Mouse (Mus musculus) forebrain, embryonic 15.5 days (tissue): Measurements from ENCODE around the gene Tpi1. TPM values are rescaled to one million over a fixed set of nuclear protein-coding genes. Genes with fewer than 3 reads are reported as not detected.

Experiments
- ATAC-seq: fragments of 200-750 bp; cut with Nextera tagmentation; replicated peaks from 2 replicates; pipeline ENCODE4 v1.8.0; 2017; ENCODE audit warnings: mild to moderate bottlenecking, moderate TSS enrichment, moderate library complexity
- H3K27ac ChIP-seq: fragments of 300-500 bp; sonication (generic); replicated peaks from 2 replicates; pipeline ENCODE4 v1.5.1; 2015; ENCODE audit warnings: mild to moderate bottlenecking, inconsistent platforms
- H3K27me3 ChIP-seq: fragments of 300-500 bp; sonication (generic); 2 replicates; pipeline ENCODE4 v1.6.1; 2015; ENCODE audit warnings: inconsistent platforms
- H3K36me3 ChIP-seq: fragments of 300-500 bp; sonication (generic); 2 replicates; pipeline ENCODE4 v1.6.1; 2015; ENCODE audit warnings: mild to moderate bottlenecking, inconsistent platforms
- H3K4me1 ChIP-seq: fragments of 300-500 bp; sonication (generic); 2 replicates; pipeline ENCODE4 v1.6.1; 2015; ENCODE audit warnings: inconsistent platforms
- H3K4me2 ChIP-seq: fragments of 300-500 bp; sonication (generic); replicated peaks from 2 replicates; pipeline ENCODE4 v1.6.1; 2015; ENCODE audit warnings: mild to moderate bottlenecking, inconsistent platforms
- H3K4me3 ChIP-seq: fragments of 300-500 bp; sonication (generic); 2 replicates; pipeline ENCODE4 v1.5.1; 2015; ENCODE audit warnings: mild to moderate bottlenecking, inconsistent platforms
- H3K9ac ChIP-seq: fragments of 300-500 bp; sonication (generic); replicated peaks from 2 replicates; pipeline ENCODE4 v1.6.1; 2015; ENCODE audit warnings: mild to moderate bottlenecking, inconsistent platforms
- H3K9me3 ChIP-seq: fragments of 300-500 bp; sonication (generic); 2 replicates; pipeline ENCODE4 v1.6.1; 2016; ENCODE audit warnings: inconsistent platforms
- WGBS: fragments of 180-500 bp; shearing (Covaris S2); methylation state at CpG from one replicate; pipeline ENCODE4 v1.1.7; 2015; ENCODE audit warnings: mixed read lengths; 5-methylcytosine and 5-hydroxymethylcytosine counted together
- polyA plus RNA-seq: library from polyadenylated mRNA; unstranded; fragments of >200 nt; fragmentation: Nextera tagmentation; extraction: Ambion mirVana; gene quantifications from 2 replicates; pipeline ENCODE4 v1.2.1, GENCODE M21; 2015

Tpi1 gene
- polyA plus RNA-seq, 1 experiment from 2014 or later, result 352 TPM

DNA sequence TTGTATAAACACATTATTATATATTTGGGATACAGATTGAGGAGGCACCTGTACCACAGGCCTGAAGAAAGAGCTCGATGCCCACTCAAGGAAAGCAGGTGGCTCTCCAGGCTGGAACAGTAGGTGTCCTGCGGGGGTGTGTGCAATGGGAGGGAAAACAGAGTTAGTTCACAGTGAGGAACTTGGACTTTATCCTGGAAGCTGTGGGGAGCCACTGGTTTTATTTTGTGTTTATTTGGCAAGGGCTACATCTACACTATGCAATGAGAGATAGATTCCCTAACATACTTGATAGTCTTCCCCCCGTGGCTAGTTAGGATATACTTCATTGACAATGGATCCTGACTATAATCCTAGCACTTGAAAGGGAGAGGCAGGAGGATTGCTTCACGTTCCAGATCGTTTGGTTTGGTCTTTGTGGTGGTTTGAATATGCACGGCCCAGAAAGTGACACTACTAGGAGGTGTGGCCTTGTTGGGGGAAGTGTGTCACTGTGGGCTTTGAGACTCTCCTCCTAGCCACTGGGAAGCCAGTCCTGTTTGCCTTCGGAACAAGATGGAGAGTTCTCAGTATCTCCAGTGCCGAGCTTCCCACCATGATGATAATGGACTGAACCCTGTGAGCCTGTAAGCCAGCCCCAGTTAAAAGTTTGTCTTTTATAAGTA lies 27.2 kb downstream of the Tpi1 start:
- no peak overlapping the region for H3K9ac ChIP-seq
- no peak overlapping the region for H3K4me2 ChIP-seq
- WGBS, result 53% methylated on average over 8 of the region's 8 CpGs
- no peak overlapping the region for H3K4me3 ChIP-seq
- H3K4me1 ChIP-seq, result peaks cover 3% of the 10 kb centered on the region; the same call in 1 of the 2 replicates
- no peaks in the 10 kb centered on the region for H3K9me3 ChIP-seq
- H3K27me3 ChIP-seq, result no peaks in the 10 kb centered on the region
- H3K27ac ChIP-seq, result no peak overlapping the region
- H3K36me3 ChIP-seq, result no peaks in the 10 kb centered on the region
- ATAC-seq, result no peak

DNA sequence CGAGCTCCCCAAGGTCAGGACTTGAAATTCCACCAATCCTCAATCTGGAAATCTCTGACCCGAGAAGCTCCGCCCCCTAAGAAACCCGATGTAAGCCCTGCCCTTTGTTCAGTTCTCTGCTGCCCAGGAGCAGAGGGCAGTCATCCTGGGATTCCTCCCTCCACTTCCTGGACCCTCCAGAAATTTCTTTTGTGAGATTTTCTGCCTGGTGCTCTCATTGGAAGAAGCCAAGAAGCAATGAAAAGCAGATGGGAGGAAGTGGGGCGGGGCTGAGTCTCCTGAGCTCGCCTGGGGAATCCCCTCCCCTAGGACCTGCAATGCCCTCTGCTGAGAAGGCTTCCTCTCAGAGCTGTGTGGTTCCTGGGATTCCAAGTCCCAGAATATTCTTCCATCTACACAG lies 31.7 kb downstream of the Tpi1 start:
- H3K27me3 ChIP-seq, result no peaks in the 10 kb centered on the region
- no peak overlapping the region for H3K27ac ChIP-seq
- WGBS, result 21% methylated on average over 6 of the region's 6 CpGs
- H3K4me2 ChIP-seq, result peak overlapping the region; percentile 18
- no peaks in the 10 kb centered on the region for H3K9me3 ChIP-seq
- H3K36me3 ChIP-seq, result no peaks in the 10 kb centered on the region
- peaks cover 15% of the 10 kb centered on the region for H3K4me1 ChIP-seq
- no peak overlapping the region for H3K4me3 ChIP-seq
- H3K9ac ChIP-seq, result no peak overlapping the region
- no peak for ATAC-seq

- H3K9me3 ChIP-seq, result no peaks in the 10 kb centered on the region
- H3K27ac ChIP-seq, result no peak overlapping the region
- no peak overlapping the region for H3K4me2 ChIP-seq
- WGBS, result 85% methylated on average over 7 of the region's 7 CpGs
- H3K4me3 ChIP-seq, result no peak overlapping the region
- H3K9ac ChIP-seq, result no peak overlapping the region
- no peaks in the 10 kb centered on the region for H3K36me3 ChIP-seq
- ATAC-seq, result no peak
- peaks cover 15% of the 10 kb centered on the region for H3K4me1 ChIP-seq
- H3K27me3 ChIP-seq, result no peaks in the 10 kb centered on the region
Observed at GRCm38 (mm10) chr6:124780917-124781316, 33.2 kb downstream of the Tpi1 start.

DNA sequence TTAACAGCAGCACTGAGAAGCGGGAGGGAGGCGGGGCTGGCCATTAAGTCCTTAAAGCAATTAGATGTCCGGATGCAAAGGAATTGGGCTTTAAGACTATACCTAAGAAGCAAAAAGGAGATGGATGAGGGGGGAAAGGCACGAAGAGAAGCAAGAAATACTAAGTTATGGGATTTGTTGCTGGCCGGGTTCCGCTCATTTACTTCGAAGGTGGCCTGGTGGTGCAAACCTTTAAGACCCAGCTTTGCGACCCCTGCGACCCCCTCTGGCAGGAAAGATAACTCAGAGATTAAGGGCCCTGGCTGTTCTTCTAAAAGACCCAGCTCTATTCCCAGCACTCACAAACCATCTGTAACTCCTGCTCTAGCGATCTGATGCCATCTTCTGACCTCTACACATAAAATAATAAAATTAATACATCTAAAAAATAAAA lies 34.1 kb downstream of the Tpi1 start:
- ATAC-seq, result peak; percentile 20; the same call in 1 of the 2 replicates
- Histone ChIP-seq H3K9ac (peak overlapping the region; percentile 18; the same call in 1 of the 2 replicates), H3K27ac (no peak overlapping the region)

DNA sequence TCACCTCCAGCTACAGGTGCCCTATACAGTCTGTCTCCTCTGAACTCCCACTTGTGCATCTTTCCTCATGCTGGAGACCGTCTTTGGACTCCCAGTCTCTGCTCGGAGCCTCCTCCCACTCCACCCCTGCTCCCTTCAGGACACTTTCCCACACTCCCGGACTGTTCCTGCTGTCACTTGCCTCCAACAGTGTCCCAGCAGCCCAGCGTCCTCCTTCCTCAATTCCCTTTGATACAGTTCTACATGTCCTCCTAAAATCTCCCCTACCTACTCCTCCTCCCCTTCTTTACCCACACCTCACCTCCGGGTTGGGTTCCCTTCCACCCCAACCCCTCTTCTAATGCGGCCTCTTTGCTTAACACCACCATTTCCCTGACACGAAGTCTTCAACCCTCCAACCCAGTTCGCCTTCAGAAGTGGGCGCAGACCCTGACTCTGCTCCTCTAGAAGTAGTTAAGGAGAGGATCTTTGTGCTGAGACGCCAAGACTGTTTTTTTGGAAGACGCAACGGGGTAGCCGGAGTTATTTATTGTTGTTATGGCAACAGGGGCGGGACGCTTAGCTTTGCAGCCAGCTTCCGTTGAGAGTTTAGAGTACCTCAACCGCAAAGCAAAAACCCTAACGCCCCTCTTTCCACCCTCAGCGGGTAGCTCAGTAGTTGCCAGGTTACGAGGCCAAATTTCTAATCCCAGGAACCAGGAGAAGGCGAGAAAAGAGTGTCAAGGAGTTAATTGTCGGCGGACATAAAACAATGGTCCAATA lies 34.7 kb downstream of the Tpi1 start, which contains the start of gene Lrrc23:
Lrrc23 (minus strand) TSS at position 506 of the 762 bp plus-strand sequence.
- 0 out of 2 replicates have a peak within 1 kb of the TSS, but pooled peaks have one; percentile 1 for H3K27ac ChIP-seq
- H3K4me2 ChIP-seq, result peak within 1 kb of the TSS; percentile 54
- peak; percentile 39; the same call in 1 of the 2 replicates for ATAC-seq
- H3K4me1 ChIP-seq, result peaks cover 15% of the 10 kb centered on the region
- no peaks in the 10 kb centered on the region for H3K9me3 ChIP-seq
- 2% methylated on average over 23 of the region's 23 CpGs for WGBS
- H3K36me3 ChIP-seq, result no peaks in the 10 kb centered on the region
- H3K27me3 ChIP-seq, result no peaks in the 10 kb centered on the region
- H3K4me3 ChIP-seq, result peak within 1 kb of the TSS; percentile 35
- peak within 1 kb of the TSS; percentile 18; the same call in 1 of the 2 replicates for H3K9ac ChIP-seq

More for the DNA sequence above, 34.1 kb downstream of the Tpi1 start:
- Histone ChIP-seq H3K4me3 (peak overlapping the region; percentile 35), H3K9me3 (no peaks in the 10 kb centered on the region), H3K36me3 (no peaks in the 10 kb centered on the region), H3K27me3 (no peaks in the 10 kb centered on the region), H3K4me2 (peak overlapping the region; percentile 54), H3K4me1 (peaks cover 15% of the 10 kb centered on the region)
- 4% methylated on average over 10 of the region's 10 CpGs for WGBS

DNA sequence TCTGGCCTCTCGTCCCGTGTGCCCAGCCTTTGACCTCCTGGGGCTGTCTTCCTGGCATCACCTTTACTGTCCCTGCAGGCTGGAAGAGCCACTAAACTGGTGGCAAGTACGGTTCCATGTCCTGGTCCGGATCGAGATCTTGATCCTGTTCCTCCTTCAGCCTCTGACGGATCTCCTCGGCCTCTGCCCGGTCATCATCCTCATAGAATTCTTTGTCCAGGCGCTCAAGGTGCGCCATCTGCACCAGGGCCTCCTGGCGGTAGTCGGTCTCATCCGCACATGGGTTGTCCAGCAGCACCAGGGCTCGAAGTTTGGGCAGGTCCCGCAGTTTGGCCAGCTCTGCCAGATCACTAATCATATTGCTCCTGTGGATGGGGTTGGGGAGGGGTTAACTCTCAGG lies 43.6 kb downstream of the Tpi1 start:
- WGBS, result 94% methylated on average over 15 of the region's 15 CpGs
- Histone ChIP-seq H3K4me3 (no peak overlapping the region), H3K9me3 (no peaks in the 10 kb centered on the region)

GRCm38 (mm10) chr6:124770013-124770412 lies 44.1 kb downstream of the Tpi1 start:
- Histone ChIP-seq H3K4me2 (peak overlapping the region; percentile 90), H3K4me1 (peaks cover 20% of the 10 kb centered on the region), H3K36me3 (no peaks in the 10 kb centered on the region), H3K9me3 (no peaks in the 10 kb centered on the region), H3K4me3 (peak overlapping the region; percentile 61), H3K27ac (0 out of 2 replicates have a peak overlapping the region, but pooled peaks have one; percentile 50), H3K27me3 (no peaks in the 10 kb centered on the region), H3K9ac (peak overlapping the region; percentile 66)
- no peak for ATAC-seq
- WGBS, result 68% methylated on average over 7 of the region's 7 CpGs

More for the DNA sequence above, 43.6 kb downstream of the Tpi1 start:
- no peak overlapping the region for H3K27ac ChIP-seq
- no peak overlapping the region for H3K9ac ChIP-seq
- no peaks in the 10 kb centered on the region for H3K27me3 ChIP-seq
- no peak overlapping the region for H3K4me2 ChIP-seq
- ATAC-seq, result no peak
- H3K36me3 ChIP-seq, result no peaks in the 10 kb centered on the region
- H3K4me1 ChIP-seq, result peaks cover 20% of the 10 kb centered on the region

DNA sequence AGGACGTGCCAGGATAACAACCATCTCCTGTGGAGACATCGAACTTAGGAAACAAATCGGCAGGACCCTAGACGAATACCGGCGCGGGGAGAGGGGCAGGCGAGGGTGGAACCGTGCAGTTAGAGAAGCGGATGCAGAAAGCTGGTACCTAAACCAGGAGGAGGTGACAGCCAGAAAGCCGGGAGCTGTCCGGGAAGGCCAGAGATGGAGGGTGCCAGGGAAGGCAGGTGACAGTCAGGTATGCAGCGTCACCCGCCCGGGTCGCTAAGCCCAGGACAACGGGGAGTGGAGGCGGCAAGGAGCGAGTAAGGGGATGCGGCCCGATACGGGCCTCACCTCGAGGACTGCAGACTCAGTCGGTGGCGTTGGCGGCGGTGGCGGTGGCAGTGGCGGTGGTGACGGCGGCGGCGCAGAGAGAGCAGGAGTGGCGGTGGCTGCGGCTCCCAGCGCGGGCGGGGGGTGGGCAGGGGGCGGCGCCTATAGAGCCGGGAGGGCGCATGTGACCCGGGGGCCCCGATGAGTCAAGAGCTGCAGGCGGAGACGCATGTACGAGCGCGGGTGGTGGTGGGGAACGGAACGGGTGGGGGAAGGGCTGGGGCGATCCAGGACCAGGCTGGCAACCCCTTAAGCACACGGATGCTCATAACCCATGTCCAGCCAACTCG lies 44.9 kb downstream of the Tpi1 start, which contains the start of gene Eno2:
Eno2 (minus strand) TSS at position 573 of the 665 bp plus-strand sequence.
- H3K9ac ChIP-seq, result peak within 1 kb of the TSS; percentile 66
- H3K36me3 ChIP-seq, result no peaks in the 10 kb centered on the region
- peak; percentile 85 for ATAC-seq
- under 1% methylated on average over 53 of the region's 54 CpGs for WGBS
- peak within 1 kb of the TSS; percentile 90 for H3K4me2 ChIP-seq
- no peaks in the 10 kb centered on the region for H3K9me3 ChIP-seq
- no peaks in the 10 kb centered on the region for H3K27me3 ChIP-seq
- peak within 1 kb of the TSS; percentile 50 for H3K27ac ChIP-seq
- H3K4me1 ChIP-seq, result peaks cover 20% of the 10 kb centered on the region
- peak within 1 kb of the TSS; percentile 61 for H3K4me3 ChIP-seq

- peak overlapping the region; percentile 50; the same call in 1 of the 2 replicates for H3K27ac ChIP-seq
- H3K9ac ChIP-seq, result peak overlapping the region; percentile 66
- ATAC-seq, result no peak; the same call in 1 of the 2 replicates
- 7% methylated on average over 9 of the region's 9 CpGs for WGBS
- H3K4me3 ChIP-seq, result peak overlapping the region; percentile 61
- H3K9me3 ChIP-seq, result no peaks in the 10 kb centered on the region
- no peaks in the 10 kb centered on the region for H3K27me3 ChIP-seq
- H3K4me1 ChIP-seq, result peaks cover 20% of the 10 kb centered on the region
- H3K4me2 ChIP-seq, result peak overlapping the region; percentile 90
- H3K36me3 ChIP-seq, result no peaks in the 10 kb centered on the region
Observed at GRCm38 (mm10) chr6:124768704-124769044, 45.4 kb downstream of the Tpi1 start.

GRCm38 (mm10) chr6:124767920-124768703 lies 46.0 kb downstream of the Tpi1 start:
- peak overlapping the region; percentile 61 for H3K4me3 ChIP-seq
- H3K4me2 ChIP-seq, result peak overlapping the region; percentile 90
- H3K9me3 ChIP-seq, result no peaks in the 10 kb centered on the region
- no peak overlapping the region for H3K9ac ChIP-seq
- 0 out of 2 replicates have a peak, but pooled peaks have one; percentile 7 for ATAC-seq
- no peaks in the 10 kb centered on the region for H3K27me3 ChIP-seq
- no peaks in the 10 kb centered on the region for H3K36me3 ChIP-seq
- no peak overlapping the region for H3K27ac ChIP-seq
- 22% methylated on average over 19 of the region's 19 CpGs for WGBS
- H3K4me1 ChIP-seq, result peaks cover 20% of the 10 kb centered on the region

DNA sequence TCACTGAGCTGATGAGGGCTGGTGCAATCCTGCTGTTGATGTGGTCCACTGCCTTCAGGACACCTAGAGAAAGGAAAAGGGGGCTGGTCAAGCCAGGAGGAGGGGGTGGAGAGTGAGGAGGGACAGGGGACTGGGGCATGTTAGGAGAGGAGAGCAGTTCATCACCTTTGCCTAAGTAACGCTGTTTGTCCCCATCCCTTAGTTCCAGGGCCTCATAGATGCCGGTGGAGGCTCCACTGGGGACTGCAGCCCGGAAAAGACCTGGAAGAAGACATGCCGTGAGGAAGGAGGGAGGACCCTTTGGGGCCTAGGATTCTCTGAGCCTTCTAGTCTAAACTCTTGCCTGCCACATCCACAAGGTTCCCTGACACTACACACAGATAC lies 46.6 kb downstream of the Tpi1 start:
- no peaks in the 10 kb centered on the region for H3K27me3 ChIP-seq
- H3K36me3 ChIP-seq, result no peaks in the 10 kb centered on the region
- no peak overlapping the region for H3K9ac ChIP-seq
- WGBS, result 30% methylated on average over 4 of the region's 4 CpGs
- H3K4me3 ChIP-seq, result no peak overlapping the region
- H3K4me2 ChIP-seq, result peak overlapping the region; percentile 90; the same call in 1 of the 2 replicates
- H3K27ac ChIP-seq, result no peak overlapping the region
- no peak for ATAC-seq
- H3K9me3 ChIP-seq, result no peaks in the 10 kb centered on the region
- H3K4me1 ChIP-seq, result peaks cover 20% of the 10 kb centered on the region
